Mouse (Mus musculus) megakaryocyte, embryonic 14.5 days (primary cell): Measurements from ENCODE around the gene Hrk.

Experiments
- FLI1 ChIP-seq: IDR thresholded peaks from 2 replicates; pipeline ENCODE4 v1.6.1; 2012; ENCODE audit warnings: low read length, inconsistent platforms, mixed read lengths
- GATA1 ChIP-seq: IDR thresholded peaks from 3 replicates; pipeline ENCODE4 v1.6.1; 2012; ENCODE audit warnings: mixed read lengths, low read length, inconsistent platforms, borderline replicate concordance

GRCm38 (mm10) chr5:118144770-118145169 lies 19.7 kb upstream of the Hrk start:
- no peak for TF ChIP-seq FLI1
- TF ChIP-seq GATA1 = no peak
